ENCODE assay signal across 13 mouse cellular contexts in the genomic region with DNA sequence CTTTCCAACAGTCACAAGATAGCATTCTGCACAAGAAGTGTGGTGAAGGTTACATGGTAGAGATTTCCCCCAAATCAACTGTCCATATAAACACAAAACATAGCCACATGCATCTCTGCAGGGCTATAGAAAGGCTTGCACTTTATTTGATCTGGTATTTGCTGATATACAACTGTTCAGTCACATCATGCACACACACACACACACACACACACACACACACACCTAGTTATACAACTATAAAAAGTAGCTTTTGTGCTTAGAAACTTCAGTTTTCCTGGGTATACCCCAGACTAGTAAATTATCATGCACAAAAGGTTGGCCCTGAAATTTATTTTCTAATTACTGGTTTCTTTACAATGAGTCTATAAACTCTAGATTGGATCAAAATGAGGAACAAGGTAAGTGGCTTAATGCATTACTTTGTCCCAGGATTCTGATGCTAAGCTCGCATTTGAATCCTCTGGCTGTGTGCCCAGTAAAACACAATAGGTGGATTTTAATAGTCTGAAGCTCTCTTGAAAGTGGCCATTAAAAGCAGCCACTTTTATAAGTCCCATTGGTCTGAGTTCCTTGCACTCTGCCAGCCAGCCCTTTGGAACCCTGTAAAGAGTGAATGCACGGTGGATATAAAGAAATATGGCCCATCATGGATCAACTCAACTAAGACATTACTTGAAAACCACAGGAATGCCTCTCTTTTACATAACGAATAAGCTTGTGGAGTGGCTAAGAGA.
DNase-seq lines count a peak whose midpoint lies in the region; ATAC-seq lines count a peak whose summit lies in the region.
"Had no signal": no experiment of that assay in that cellular context is flagged by ENCODE, and none has a peak within 500 bp of the region (broad histone marks: within the 10 kb centered on the region; RNA-seq: fewer than 3 reads in every experiment).

No protein-coding gene starts in this region.

- H3K9me3 ChIP-seq in neural tube, embryonic 11.5 days (ENCODE audit: control insufficient read depth, low read length) = no peaks in the 10 kb centered on the region
- no peaks in the 10 kb centered on the region for H3K9me3 ChIP-seq in limb, embryonic 12.5 days
- H3K9me3 ChIP-seq: heart, embryonic 15.5 days; lung, embryonic 15.5 days had no signal

- DNase-seq in embryo, embryonic 11 days = peak; percentile 25
- DNase-seq in embryo, embryonic 10 days (ENCODE audit: low spot score) = no peak
- no peak for DNase-seq in neural tube, embryonic 11.5 days (ENCODE audit: low spot score)
- no peak for DNase-seq in neural tube, embryonic 10.5 days (ENCODE audit: extremely low spot score, low spot score)
- peak; percentile 55 for DNase-seq in retina, postnatal 1 day
- DNase-seq in heart, postnatal 25 days (ENCODE audit: low spot score) = no peak
- no peak for DNase-seq in cerebellum, adult 8-10 months
- DNase-seq: cerebellum, postnatal 25 days; left cerebral cortex, postnatal 4 days had no signal

- H3K4me1 ChIP-seq in neural tube, embryonic 11.5 days (ENCODE audit: control insufficient read depth, insufficient read depth, low read length) = no peaks in the 10 kb centered on the region
- H3K4me1 ChIP-seq in limb, embryonic 12.5 days (replicated peaks) = peaks cover 9% of the 10 kb centered on the region; the same call in 1 of the 2 replicates
- H3K4me1 ChIP-seq: heart, embryonic 15.5 days; lung, embryonic 15.5 days had no signal

- no peak overlapping the region for H3K9ac ChIP-seq in neural tube, embryonic 11.5 days (ENCODE audit: low read length)
- H3K9ac ChIP-seq in limb, embryonic 12.5 days (replicated peaks) = no peak overlapping the region
- H3K9ac ChIP-seq: heart, embryonic 15.5 days; lung, embryonic 15.5 days had no signal

- intact Hi-C loops in heart, postnatal 25 days (cut with DNase I) = no loop called here

- no peak overlapping the region for H3K4me3 ChIP-seq in neural tube, embryonic 11.5 days (ENCODE audit: low read depth, low read length)
- no peak overlapping the region for H3K4me3 ChIP-seq in limb, embryonic 12.5 days (replicated peaks)
- H3K4me3 ChIP-seq: heart, embryonic 15.5 days; lung, embryonic 15.5 days had no signal

- no peak overlapping the region for H3K4me2 ChIP-seq in neural tube, embryonic 11.5 days (ENCODE audit: low read depth)
- H3K4me2 ChIP-seq in limb, embryonic 12.5 days = no peak overlapping the region
- H3K4me2 ChIP-seq: heart, embryonic 15.5 days; lung, embryonic 15.5 days had no signal

- ATAC-seq in neural tube, embryonic 11.5 days (ENCODE audit: insufficient read depth, low FRiP score, low TSS enrichment) = peak; percentile 84
- peak; percentile 82; the same call in 1 of the 2 replicates for ATAC-seq in limb, embryonic 12.5 days (ENCODE audit: insufficient number of reproducible peaks, insufficient read depth, low FRiP score, low TSS enrichment, low read depth)
- ATAC-seq: intestine, embryonic 16.5 days had no signal

- no peaks in the 10 kb centered on the region for H3K27me3 ChIP-seq in neural tube, embryonic 11.5 days (ENCODE audit: control insufficient read depth, insufficient read depth, low read length)
- no peaks in the 10 kb centered on the region for H3K27me3 ChIP-seq in limb, embryonic 12.5 days
- H3K27me3 ChIP-seq: heart, embryonic 15.5 days; lung, embryonic 15.5 days had no signal

- 42% methylated on average over 3 of the region's 3 CpGs for WGBS in neural tube, embryonic 11.5 days
- 21% methylated on average over 3 of the region's 3 CpGs for WGBS in limb, embryonic 12.5 days

- H3K36me3 ChIP-seq in neural tube, embryonic 11.5 days (ENCODE audit: control insufficient read depth, insufficient read depth, low read length) = no peaks in the 10 kb centered on the region
- no peaks in the 10 kb centered on the region for H3K36me3 ChIP-seq in limb, embryonic 12.5 days
- H3K36me3 ChIP-seq: heart, embryonic 15.5 days; lung, embryonic 15.5 days had no signal

- no peak overlapping the region for H3K27ac ChIP-seq in neural tube, embryonic 11.5 days (ENCODE audit: low read depth, low read length)
- H3K27ac ChIP-seq in limb, embryonic 12.5 days = peak overlapping the region; percentile 51; the same call in 1 of the 2 replicates
- H3K27ac ChIP-seq: heart, embryonic 15.5 days; lung, embryonic 15.5 days had no signal

Comparison
In these comparisons a context has a peak if more than half of its experiments do, and no peak if none do; other contexts are left out.
1. DNase-seq: peak in embryo, embryonic 11 days (single experiment) and retina, postnatal 1 day (single experiment); none in embryo, embryonic 10 days (single experiment), neural tube, embryonic 11.5 days (single experiment), neural tube, embryonic 10.5 days (single experiment), heart, postnatal 25 days (single experiment) and cerebellum, adult 8-10 months (single experiment).